Mouse (Mus musculus): ENCODE data around the gene Per1. TPM values are rescaled to one million over a fixed set of nuclear protein-coding genes. Genes with fewer than 3 reads are reported as not detected.

The Per1 gene
- polyA plus RNA-seq, 1 experiment from 2014 or later: 10.1 TPM

DNA sequence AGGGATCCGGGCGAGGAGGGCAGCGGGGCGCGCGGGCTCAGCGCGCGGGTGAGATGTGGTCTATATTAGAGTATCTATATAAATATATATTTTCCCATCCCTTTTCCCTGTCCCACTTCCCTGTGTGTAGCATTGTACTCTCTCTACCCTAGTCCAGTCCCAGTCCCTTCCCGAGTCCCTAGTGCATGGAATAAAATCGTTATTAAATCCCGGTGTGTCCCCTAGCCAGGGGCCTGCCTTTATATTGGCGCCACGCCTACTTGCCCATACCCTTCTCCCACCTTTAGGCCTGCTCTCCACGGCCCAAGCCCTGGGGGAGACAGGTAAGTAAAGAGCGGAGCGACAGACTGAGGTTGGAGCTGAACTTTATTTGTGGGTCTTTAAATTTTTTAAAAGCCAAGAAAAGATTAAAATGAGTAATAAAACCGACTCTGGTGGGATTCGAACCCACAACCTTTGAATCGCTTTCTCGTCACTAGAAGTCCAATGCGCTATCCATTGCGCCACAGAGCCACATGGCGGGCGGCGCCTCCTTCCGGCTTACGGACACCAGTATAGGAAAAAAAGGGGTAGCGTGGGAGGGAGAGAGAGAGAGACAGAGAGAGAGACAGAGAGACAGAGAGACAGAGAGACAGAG is 28.2 kb downstream of the Per1 start:
- no peaks in the 10 kb centered on the region for H3K36me3 ChIP-seq (replicated peaks; ENCODE audit: control insufficient read depth, insufficient read depth)
- DNase-seq (ENCODE audit: low spot score) (peak; percentile 94), ATAC-seq (ENCODE audit: low FRiP score) (peak; percentile 4)
- peak overlapping the region; percentile 98 for H3K4me2 ChIP-seq (replicated peaks)
- WGBS: under 1% methylated on average over 29 of the region's 29 CpGs
- no peak overlapping the region for H3K27ac ChIP-seq
- H3K9ac ChIP-seq: peak overlapping the region; percentile 72
- H3K9me3 ChIP-seq (ENCODE audit: control insufficient read depth, low read length): no peaks in the 10 kb centered on the region
- H3K27me3 ChIP-seq (ENCODE audit: control insufficient read depth, insufficient read depth, low read length): peaks cover 19% of the 10 kb centered on the region
- peaks cover 20% of the 10 kb centered on the region for H3K4me1 ChIP-seq (replicated peaks; ENCODE audit: control insufficient read depth, insufficient read depth, low read length)
- H3K4me3 ChIP-seq (replicated peaks; ENCODE audit: low read length): peak overlapping the region; percentile 59

GRCm38 (mm10) chr11:69123693-69124497 is 28.9 kb downstream of the Per1 start:
- H3K27me3 ChIP-seq (ENCODE audit: control insufficient read depth, insufficient read depth, low read length): peaks cover 19% of the 10 kb centered on the region
- peak overlapping the region; percentile 60 for H3K9ac ChIP-seq
- peak overlapping the region; percentile 70 for H3K27ac ChIP-seq
- under 1% methylated on average over 31 of the region's 31 CpGs for WGBS
- no peaks in the 10 kb centered on the region for H3K9me3 ChIP-seq (ENCODE audit: control insufficient read depth, low read length)
- H3K4me1 ChIP-seq (replicated peaks; ENCODE audit: control insufficient read depth, insufficient read depth, low read length): peaks cover 18% of the 10 kb centered on the region
- H3K4me2 ChIP-seq (replicated peaks): peak overlapping the region; percentile 98
- no peaks in the 10 kb centered on the region for H3K36me3 ChIP-seq (replicated peaks; ENCODE audit: control insufficient read depth, insufficient read depth)
- H3K4me3 ChIP-seq (replicated peaks; ENCODE audit: low read length): peak overlapping the region; percentile 59
- DNase-seq (ENCODE audit: low spot score) (peak; percentile 99), ATAC-seq (ENCODE audit: low FRiP score) (peak; percentile 77)

DNA sequence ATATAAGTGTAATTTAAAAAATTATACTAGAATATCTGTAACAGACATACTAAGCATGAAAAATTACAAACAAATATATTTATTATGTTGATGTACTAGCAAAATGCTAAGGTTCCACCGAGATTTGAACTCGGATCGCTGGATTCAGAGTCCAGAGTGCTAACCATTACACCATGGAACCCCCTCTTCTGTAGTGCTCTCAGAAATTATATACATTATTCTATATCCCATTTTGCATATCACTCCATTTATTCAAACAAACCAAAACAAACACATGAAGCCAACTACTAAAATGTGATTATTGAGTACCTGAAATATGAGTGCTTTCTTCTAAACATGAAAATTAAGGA is 29.5 kb downstream of the Per1 start:
- no peak overlapping the region for H3K9ac ChIP-seq
- H3K27me3 ChIP-seq (ENCODE audit: control insufficient read depth, insufficient read depth, low read length): peaks cover 19% of the 10 kb centered on the region
- DNase-seq (ENCODE audit: low spot score) (peak; percentile 95), ATAC-seq (ENCODE audit: low FRiP score) (peak; percentile 67)
- H3K4me2 ChIP-seq (replicated peaks): peak overlapping the region; percentile 98; the same call in 1 of the 2 replicates
- peaks cover 14% of the 10 kb centered on the region for H3K4me1 ChIP-seq (replicated peaks; ENCODE audit: control insufficient read depth, insufficient read depth, low read length)
- H3K4me3 ChIP-seq (replicated peaks; ENCODE audit: low read length): peak overlapping the region; percentile 59
- H3K27ac ChIP-seq: no peak overlapping the region
- WGBS: 0% methylated on average over 3 of the region's 3 CpGs
- no peaks in the 10 kb centered on the region for H3K36me3 ChIP-seq (replicated peaks; ENCODE audit: control insufficient read depth, insufficient read depth)
- H3K9me3 ChIP-seq (ENCODE audit: control insufficient read depth, low read length): no peaks in the 10 kb centered on the region

DNA sequence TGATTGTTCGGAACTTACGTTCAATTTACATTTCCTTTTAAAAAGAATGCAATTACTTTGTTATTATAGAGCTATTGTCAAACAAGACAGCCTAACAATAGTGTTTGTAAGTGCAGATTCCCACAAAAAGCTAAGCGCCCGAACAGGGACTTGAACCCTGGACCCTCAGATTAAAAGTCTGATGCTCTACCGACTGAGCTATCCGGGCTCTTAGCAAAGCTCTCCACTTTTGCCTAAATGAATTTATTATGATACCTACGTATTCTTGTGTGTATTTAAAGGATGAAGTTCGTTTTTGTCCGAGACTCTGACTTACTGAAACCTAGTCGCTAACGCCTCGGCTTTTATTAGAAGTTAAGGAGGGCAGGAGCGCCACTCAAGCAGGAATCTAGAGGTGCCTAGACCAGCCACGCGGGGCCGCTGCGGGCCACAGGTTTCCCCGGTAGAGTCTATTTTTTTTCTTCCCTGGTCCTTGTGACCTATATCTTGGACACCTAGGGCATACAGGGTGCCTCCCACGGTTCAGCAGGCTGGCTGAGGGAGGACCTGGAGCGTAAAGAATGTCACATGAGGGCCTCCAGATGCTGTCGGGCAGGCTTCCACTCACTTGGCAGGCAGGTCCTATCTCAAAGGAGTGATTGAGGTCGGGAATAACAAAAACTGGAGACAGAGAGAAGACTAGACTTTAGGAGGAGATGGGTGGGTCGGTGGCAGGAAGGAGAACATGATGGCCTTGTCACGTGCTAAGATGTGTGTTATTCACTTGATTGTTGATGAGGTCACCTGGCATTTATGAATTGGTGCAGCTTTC is 30.2 kb downstream of the Per1 start:
- WGBS: under 1% methylated on average over 24 of the region's 24 CpGs
- peak; percentile 100 for DNase-seq (ENCODE audit: low spot score)
- Histone ChIP-seq H3K4me1 (replicated peaks; ENCODE audit: control insufficient read depth, insufficient read depth, low read length) (peaks cover 10% of the 10 kb centered on the region), H3K27ac (peak overlapping the region; percentile 63), H3K27me3 (ENCODE audit: control insufficient read depth, insufficient read depth, low read length) (peaks cover 12% of the 10 kb centered on the region), H3K4me3 (replicated peaks; ENCODE audit: low read length) (peak overlapping the region; percentile 43), H3K36me3 (replicated peaks; ENCODE audit: control insufficient read depth, insufficient read depth) (no peaks in the 10 kb centered on the region), H3K9me3 (ENCODE audit: control insufficient read depth, low read length) (no peaks in the 10 kb centered on the region), H3K4me2 (replicated peaks) (peak overlapping the region; percentile 58), H3K9ac (peak overlapping the region; percentile 53)
- ATAC-seq (ENCODE audit: low FRiP score): peak; percentile 51

GRCm38 (mm10) chr11:69125852-69125918 is 30.7 kb downstream of the Per1 start, which contains the start of gene Aloxe3:
Gene Aloxe3 (plus strand): TSS chr11:69125896.
- peaks cover 7% of the 10 kb centered on the region for H3K4me1 ChIP-seq (replicated peaks; ENCODE audit: control insufficient read depth, insufficient read depth, low read length)
- no peak for DNase-seq (ENCODE audit: low spot score)
- peaks cover 8% of the 10 kb centered on the region; the same call in 1 of the 2 replicates for H3K27me3 ChIP-seq (ENCODE audit: control insufficient read depth, insufficient read depth, low read length)
- no peaks in the 10 kb centered on the region for H3K36me3 ChIP-seq (replicated peaks; ENCODE audit: control insufficient read depth, insufficient read depth)
- 4% methylated on average over 3 of the region's 3 CpGs for WGBS
- H3K4me3 ChIP-seq (replicated peaks; ENCODE audit: low read length): peak within 1 kb of the TSS; percentile 43
- H3K9ac ChIP-seq: peak within 1 kb of the TSS; percentile 53
- H3K4me2 ChIP-seq (replicated peaks): peak within 1 kb of the TSS; percentile 58
- peak within 1 kb of the TSS; percentile 63 for H3K27ac ChIP-seq
- no peak for ATAC-seq (ENCODE audit: low FRiP score)
- H3K9me3 ChIP-seq (ENCODE audit: control insufficient read depth, low read length): no peaks in the 10 kb centered on the region

DNA sequence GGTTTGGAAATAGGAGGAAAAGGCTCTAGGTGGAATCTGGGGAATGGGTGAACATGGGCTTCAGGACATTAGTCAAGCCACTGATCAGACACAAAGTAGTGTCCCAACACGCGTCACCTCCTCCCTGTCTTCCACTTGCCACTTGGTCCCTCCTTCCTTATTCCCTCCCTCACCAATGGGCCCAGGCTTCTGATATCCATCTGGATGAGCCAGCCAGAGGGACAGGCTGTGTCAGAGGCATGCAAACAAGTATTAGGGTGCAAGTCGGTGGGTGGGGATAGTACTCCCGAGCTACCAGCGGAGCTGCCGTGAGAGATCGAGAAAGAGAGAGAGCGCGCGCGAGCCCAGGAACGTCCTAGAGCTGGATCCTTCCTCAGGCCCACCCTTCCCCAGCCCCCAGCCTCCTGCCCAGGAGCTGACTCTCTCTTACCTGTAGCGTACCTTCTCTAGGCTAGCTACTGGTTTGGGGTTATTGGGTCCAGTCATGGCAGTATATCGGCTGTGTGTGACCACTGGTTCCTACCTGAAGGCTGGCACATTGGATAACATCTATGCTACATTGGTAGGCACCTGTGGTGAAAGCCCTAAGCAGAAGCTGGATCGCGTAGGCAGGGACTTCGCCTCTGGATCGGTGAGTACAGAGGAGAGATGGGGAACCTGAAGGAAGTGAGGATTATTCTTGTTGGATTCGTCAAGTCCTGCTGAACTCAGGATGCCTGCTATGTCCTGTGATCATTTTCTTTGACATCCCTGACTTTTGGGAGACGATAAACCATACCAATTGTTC is 31.1 kb downstream of the Per1 start:
- 11% methylated on average over 20 of the region's 20 CpGs for WGBS
- Histone ChIP-seq H3K9me3 (ENCODE audit: control insufficient read depth, low read length) (no peaks in the 10 kb centered on the region), H3K36me3 (replicated peaks; ENCODE audit: control insufficient read depth, insufficient read depth) (no peaks in the 10 kb centered on the region), H3K9ac (peak overlapping the region; percentile 53), H3K4me1 (replicated peaks; ENCODE audit: control insufficient read depth, insufficient read depth, low read length) (peaks cover 7% of the 10 kb centered on the region), H3K27me3 (ENCODE audit: control insufficient read depth, insufficient read depth, low read length) (peaks cover 4% of the 10 kb centered on the region; the same call in 1 of the 2 replicates), H3K4me3 (replicated peaks; ENCODE audit: low read length) (peak overlapping the region; percentile 43), H3K4me2 (replicated peaks) (peak overlapping the region; percentile 58), H3K27ac (peak overlapping the region; percentile 63; the same call in 1 of the 2 replicates)
- no peak for DNase-seq (ENCODE audit: low spot score)
- ATAC-seq (ENCODE audit: low FRiP score): no peak

- no peaks in the 10 kb centered on the region for H3K36me3 ChIP-seq (replicated peaks; ENCODE audit: control insufficient read depth, insufficient read depth)
- ATAC-seq (ENCODE audit: low FRiP score) (no peak), DNase-seq (ENCODE audit: low spot score) (no peak)
- no peak overlapping the region for H3K27ac ChIP-seq
- no peaks in the 10 kb centered on the region for H3K9me3 ChIP-seq (ENCODE audit: control insufficient read depth, low read length)
- 69% methylated on average over 2 of the region's 2 CpGs for WGBS
- H3K27me3 ChIP-seq (ENCODE audit: control insufficient read depth, insufficient read depth, low read length): no peaks in the 10 kb centered on the region; the same call in 1 of the 2 replicates
- H3K4me1 ChIP-seq (replicated peaks; ENCODE audit: control insufficient read depth, insufficient read depth, low read length): peaks cover 7% of the 10 kb centered on the region; the same call in 1 of the 2 replicates
- no peak overlapping the region; the same call in 1 of the 2 replicates for H3K9ac ChIP-seq
- H3K4me3 ChIP-seq (replicated peaks; ENCODE audit: low read length): peak overlapping the region; percentile 43; the same call in 1 of the 2 replicates
- H3K4me2 ChIP-seq (replicated peaks): peak overlapping the region; percentile 58
These were observed 31.7 kb downstream of the Per1 start for GRCm38 (mm10) chr11:69126706-69127095.

GRCm38 (mm10) chr11:69128426-69129122 is 33.6 kb downstream of the Per1 start:
- ATAC-seq (ENCODE audit: low FRiP score) (no peak), DNase-seq (ENCODE audit: low spot score) (no peak)
- H3K27me3 ChIP-seq (ENCODE audit: control insufficient read depth, insufficient read depth, low read length): no peaks in the 10 kb centered on the region; the same call in 1 of the 2 replicates
- H3K9me3 ChIP-seq (ENCODE audit: control insufficient read depth, low read length): no peaks in the 10 kb centered on the region
- peaks cover 7% of the 10 kb centered on the region; the same call in 1 of the 2 replicates for H3K4me1 ChIP-seq (replicated peaks; ENCODE audit: control insufficient read depth, insufficient read depth, low read length)
- 79% methylated on average over 8 of the region's 8 CpGs for WGBS
- H3K9ac ChIP-seq: no peak overlapping the region
- no peak overlapping the region for H3K4me3 ChIP-seq (replicated peaks; ENCODE audit: low read length)
- H3K4me2 ChIP-seq (replicated peaks): no peak overlapping the region
- H3K36me3 ChIP-seq (replicated peaks; ENCODE audit: control insufficient read depth, insufficient read depth): no peaks in the 10 kb centered on the region
- H3K27ac ChIP-seq: no peak overlapping the region

Measured in hindbrain, embryonic 14.5 days (tissue).